Mouse (Mus musculus): ENCODE data around the gene Tdgf1. TPM values are rescaled to one million over a fixed set of nuclear protein-coding genes. Genes with fewer than 3 reads are reported as not detected.

Gene Tdgf1
- polyA plus RNA-seq, 1 experiment from 2014 or later, result not detected

GRCm38 (mm10) chr9:110890026-110890783 is 55.8 kb downstream of the Tdgf1 start:
- Histone ChIP-seq H3K36me3 (ENCODE audit: inconsistent target) (peaks cover 4% of the 10 kb centered on the region; the same call in 1 of the 2 replicates), H3K79me2 (ENCODE audit: inconsistent target) (no peaks in the 10 kb centered on the region), H3K27ac (no peak overlapping the region), H3K4me3 (ENCODE audit: inconsistent target) (no peak overlapping the region)
- WGBS (ENCODE audit: missing documents), result 94% methylated on average over 13 of the region's 21 CpGs

Other genes starting within 250 kb of the Tdgf1 start
- not detected in 3 replicates for gene Myl3, start 204.3 kb downstream of the Tdgf1 start, polyA plus RNA-seq (2018)
- gene Pth1r, start 199.0 kb downstream of the Tdgf1 start, polyA plus RNA-seq (2018), result 0.16 TPM in 1 of 3 replicates, not detected in the others
- gene Prss42, start 148.0 kb downstream of the Tdgf1 start, polyA plus RNA-seq (2018), result not detected in 3 replicates
- gene Prss44, start 132.2 kb downstream of the Tdgf1 start, polyA plus RNA-seq (2018), result not detected in 3 replicates
- gene Prss43, start 119.5 kb downstream of the Tdgf1 start, polyA plus RNA-seq (2018), result not detected in 3 replicates
- not detected in 3 replicates for gene Prss45, start 111.6 kb downstream of the Tdgf1 start, polyA plus RNA-seq (2018)
- gene Prss46, start 101.7 kb downstream of the Tdgf1 start, polyA plus RNA-seq (2018), result 0.11 to 0.51 TPM in 2 of 3 replicates, not detected in the other
- gene Prss50, start 88.2 kb downstream of the Tdgf1 start, polyA plus RNA-seq (2018), result not detected in 3 replicates
- 5.1 to 14.0 TPM (median 6.6 TPM) in 3 replicates for gene Als2cl, start 66.3 kb downstream of the Tdgf1 start, polyA plus RNA-seq (2018)
- 0.10 to 0.43 TPM (median 0.26 TPM) in 3 replicates for gene Tmie, start 66.0 kb downstream of the Tdgf1 start, polyA plus RNA-seq (2018)
- not detected in 3 replicates for gene Fam240a, start 29.3 kb downstream of the Tdgf1 start, polyA plus RNA-seq (2018)
- gene Lrrc2, start 5.4 kb upstream of the Tdgf1 start, polyA plus RNA-seq (2018), result not detected in 3 replicates
- gene Rtp3, start 44.4 kb upstream of the Tdgf1 start, polyA plus RNA-seq (2018), result not detected in 3 replicates
- gene Ltf, start 73.1 kb upstream of the Tdgf1 start, polyA plus RNA-seq (2018), result 1.6 to 15.3 TPM (median 4.9 TPM) in 3 replicates
- 9.4 to 36.5 TPM (median 19.8 TPM) in 3 replicates for gene Ccrl2, start 111.4 kb upstream of the Tdgf1 start, polyA plus RNA-seq (2018)
- gene Lrrfip2, start 171.4 kb upstream of the Tdgf1 start, polyA plus RNA-seq (2018), result 36.3 to 65.4 TPM (median 49.8 TPM) in 3 replicates

Data from macrophage (primary cell).